Mouse (Mus musculus) stomach, embryonic 15.5 days (tissue): ENCODE results near the gene Slc7a6os. TPM values are rescaled to one million over a fixed set of nuclear protein-coding genes. Genes with fewer than 3 reads are reported as not detected.
A peak's percentile ranks its signal among the peaks of the same experiment; 100 is the strongest.
"Not testable (repeated sequence)": the region's sequence is repeated elsewhere in the genome, so short reads cannot be mapped to it uniquely, and the experiment has no call there.

Source experiments
- ATAC-seq: fragments of 200-750 bp; cut with Nextera tagmentation; 2 replicates; pipeline ENCODE4 v1.8.0; 2017; ENCODE audit warnings: low read depth, moderate number of reproducible peaks, moderate TSS enrichment; ENCODE audit not compliant: insufficient read depth, low FRiP score
- H3K27ac ChIP-seq: fragments of 300-500 bp; sonication (generic); 2 replicates; pipeline ENCODE4 v1.5.1; 2015; ENCODE audit warnings: mild to moderate bottlenecking, inconsistent platforms
- H3K27me3 ChIP-seq: fragments of 300-500 bp; sonication (generic); replicated peaks from 2 replicates; pipeline ENCODE4 v1.6.1; 2015; ENCODE audit warnings: inconsistent platforms
- H3K36me3 ChIP-seq: fragments of 300-500 bp; sonication (generic); 2 replicates; pipeline ENCODE4 v1.6.1; 2015; ENCODE audit warnings: inconsistent platforms
- H3K4me1 ChIP-seq: fragments of 300-500 bp; sonication (generic); 2 replicates; pipeline ENCODE4 v1.6.1; 2015; ENCODE audit warnings: inconsistent platforms
- H3K4me2 ChIP-seq: fragments of 300-500 bp; sonication (generic); 2 replicates; pipeline ENCODE4 v1.6.1; 2015; ENCODE audit warnings: mild to moderate bottlenecking, inconsistent platforms
- H3K4me3 ChIP-seq: fragments of 300-500 bp; sonication (generic); replicated peaks from 2 replicates; pipeline ENCODE4 v1.5.1; 2015; ENCODE audit warnings: inconsistent platforms
- H3K9ac ChIP-seq: fragments of 300-500 bp; sonication (generic); 2 replicates; pipeline ENCODE4 v1.6.1; 2015; ENCODE audit warnings: inconsistent platforms
- H3K9me3 ChIP-seq: fragments of 300-500 bp; sonication (generic); 2 replicates; pipeline ENCODE4 v1.6.1; 2016; ENCODE audit warnings: inconsistent platforms
- WGBS: fragments of 180-500 bp; shearing (Covaris S2); methylation state at CpG from one replicate; pipeline ENCODE4 v1.1.7; 2015; 5-methylcytosine and 5-hydroxymethylcytosine counted together
- polyA plus RNA-seq: library from polyadenylated mRNA; unstranded; fragments of >200 nt; fragmentation: Nextera tagmentation; extraction: Ambion mirVana; gene quantifications from 2 replicates; pipeline ENCODE4 v1.2.1, GENCODE M21; 2015

The Slc7a6os gene
- polyA plus RNA-seq, 1 experiment from 2014 or later, result 32.0 TPM

DNA sequence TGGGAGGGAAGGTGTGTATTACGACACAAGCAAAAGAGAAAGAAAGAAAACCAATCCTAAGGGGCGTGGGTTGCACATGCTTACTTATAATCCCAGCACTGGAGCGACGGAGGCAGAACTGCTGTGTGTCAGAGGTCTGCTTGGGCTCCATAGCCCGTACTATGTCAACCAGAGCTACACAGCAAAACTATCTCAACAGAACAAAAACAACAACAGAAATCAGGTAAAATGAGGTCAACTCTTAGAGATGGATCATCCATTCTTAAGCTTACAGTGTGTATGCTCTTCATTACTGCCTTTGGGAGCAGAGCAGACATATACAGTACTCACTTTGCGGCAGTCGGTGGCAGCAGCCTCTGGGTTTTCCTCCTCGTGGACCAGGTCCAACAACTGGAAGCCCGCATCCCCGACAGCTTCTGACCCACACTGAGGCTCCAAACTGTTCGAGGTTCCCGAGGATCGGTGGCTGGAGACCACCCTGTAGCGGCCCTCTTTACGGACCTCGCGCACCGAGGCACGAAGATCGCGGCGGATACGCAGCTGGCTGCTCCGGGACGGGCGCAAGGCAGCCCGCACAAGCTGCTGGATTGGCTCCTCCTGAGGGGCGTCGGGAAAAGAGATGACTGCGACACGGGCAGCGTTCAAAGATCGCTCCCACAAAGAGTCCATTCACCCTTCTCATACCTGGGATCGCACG is 552 bp downstream of the Slc7a6os start:
- WGBS, result under 1% methylated on average over 35 of the region's 35 CpGs

GRCm38 (mm10) chr8:106199596-106199995 is 11.1 kb downstream of the Slc7a6os start:
- peaks cover 45% of the 10 kb centered on the region for H3K36me3 ChIP-seq
- H3K27me3 ChIP-seq, H3K9me3 ChIP-seq, H3K4me3 ChIP-seq, H3K4me1 ChIP-seq, ATAC-seq, H3K27ac ChIP-seq, H3K4me2 ChIP-seq, H3K9ac ChIP-seq: not testable (repeated sequence)
- 75% methylated on average over 3 of the region's 3 CpGs for WGBS

More for the DNA sequence above, 552 bp downstream of the Slc7a6os start:
- Histone ChIP-seq H3K4me1 (peaks cover 12% of the 10 kb centered on the region; the same call in 1 of the 2 replicates), H3K9ac (peak overlapping the region; percentile 93), H3K9me3 (no peaks in the 10 kb centered on the region), H3K27me3 (no peaks in the 10 kb centered on the region), H3K27ac (peak overlapping the region; percentile 96), H3K4me3 (peak overlapping the region; percentile 95), H3K36me3 (peaks cover 14% of the 10 kb centered on the region; the same call in 1 of the 2 replicates), H3K4me2 (peak overlapping the region; percentile 78)
- peak; percentile 65 for ATAC-seq

DNA sequence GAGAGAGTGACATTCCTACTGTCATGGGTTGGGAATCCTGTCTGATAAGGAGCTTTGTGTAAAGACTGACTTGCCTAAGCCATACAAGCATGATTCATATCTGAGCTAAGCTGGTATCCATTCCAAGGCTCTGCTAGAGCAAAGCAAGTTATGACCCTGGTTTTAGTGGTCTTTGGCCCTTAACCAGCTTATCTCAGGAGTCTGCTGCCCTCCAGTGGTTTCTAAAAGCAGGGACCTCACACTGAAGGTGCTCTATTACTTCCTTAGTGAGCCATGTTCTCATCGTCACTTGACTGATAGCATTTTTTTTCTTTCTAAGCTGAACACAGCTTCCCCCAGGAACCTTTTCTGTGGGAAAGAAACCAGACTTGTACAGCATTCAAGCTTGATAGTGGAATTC is 12.0 kb downstream of the Slc7a6os start:
- ATAC-seq, result no peak
- Histone ChIP-seq H3K9me3 (no peaks in the 10 kb centered on the region), H3K36me3 (peaks cover 40% of the 10 kb centered on the region), H3K4me3 (no peak overlapping the region), H3K4me2 (no peak overlapping the region), H3K27me3 (no peaks in the 10 kb centered on the region), H3K4me1 (no peaks in the 10 kb centered on the region), H3K9ac (no peak overlapping the region), H3K27ac (no peak overlapping the region)
- 9% methylated on average over 1 of the region's 1 CpGs for WGBS

DNA sequence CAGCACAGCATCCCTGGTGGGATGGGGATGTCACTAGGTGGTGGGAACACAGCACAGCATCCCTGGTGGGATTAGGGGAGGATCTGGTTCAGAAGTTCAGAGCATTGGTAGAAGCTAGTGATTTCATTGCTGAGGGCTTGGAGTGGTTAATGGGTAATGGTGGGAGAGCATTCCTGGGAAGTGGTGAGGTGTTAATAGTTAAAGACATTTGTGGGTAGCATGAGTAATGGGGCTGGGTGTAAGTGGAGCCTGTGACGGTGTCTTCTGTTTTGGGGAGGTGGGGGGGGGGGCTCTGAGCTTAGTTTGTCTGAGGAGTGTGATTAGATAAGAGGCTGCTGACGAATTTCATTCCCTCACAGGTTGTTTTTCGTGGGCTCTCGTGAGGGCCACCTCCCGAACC is 16.7 kb downstream of the Slc7a6os start:
- no peak for ATAC-seq
- H3K27me3 ChIP-seq, result no peaks in the 10 kb centered on the region
- H3K27ac ChIP-seq, result no peak overlapping the region
- H3K4me1 ChIP-seq, result no peaks in the 10 kb centered on the region
- no peak overlapping the region for H3K9ac ChIP-seq
- peaks cover 30% of the 10 kb centered on the region for H3K36me3 ChIP-seq
- H3K4me2 ChIP-seq, result no peak overlapping the region
- H3K9me3 ChIP-seq, result no peaks in the 10 kb centered on the region
- H3K4me3 ChIP-seq, result no peak overlapping the region
- 74% methylated on average over 5 of the region's 5 CpGs for WGBS

DNA sequence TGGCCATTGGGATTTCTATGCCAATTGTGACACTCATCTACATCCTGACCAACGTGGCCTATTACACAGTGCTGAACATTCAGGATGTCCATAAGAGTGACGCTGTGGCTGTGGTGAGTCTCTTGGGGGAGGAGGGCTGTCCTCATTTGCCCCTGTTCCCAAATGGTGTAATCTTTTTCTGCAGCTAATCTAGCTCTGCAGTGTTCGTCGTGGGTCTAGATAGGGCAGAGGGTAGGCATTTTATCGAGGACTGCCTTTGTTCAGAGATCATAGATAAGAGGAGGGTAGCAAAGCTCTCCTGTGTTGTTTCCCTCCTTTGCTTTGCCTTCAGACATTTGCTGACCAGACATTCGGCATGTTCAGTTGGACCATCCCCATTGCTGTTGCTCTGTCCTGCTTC is 17.6 kb downstream of the Slc7a6os start:
- no peaks in the 10 kb centered on the region for H3K9me3 ChIP-seq
- no peak overlapping the region for H3K9ac ChIP-seq
- peaks cover 26% of the 10 kb centered on the region for H3K36me3 ChIP-seq
- no peaks in the 10 kb centered on the region for H3K27me3 ChIP-seq
- ATAC-seq, result no peak
- no peak overlapping the region for H3K27ac ChIP-seq
- 80% methylated on average over 6 of the region's 6 CpGs for WGBS
- no peaks in the 10 kb centered on the region for H3K4me1 ChIP-seq
- no peak overlapping the region for H3K4me2 ChIP-seq
- no peak overlapping the region for H3K4me3 ChIP-seq

- H3K9ac ChIP-seq, result no peak overlapping the region
- ATAC-seq, result peak; percentile 60; the same call in 1 of the 2 replicates
- H3K27me3 ChIP-seq, result no peaks in the 10 kb centered on the region
- H3K27ac ChIP-seq, result no peak overlapping the region
- no peaks in the 10 kb centered on the region for H3K4me1 ChIP-seq
- no peak overlapping the region for H3K4me3 ChIP-seq
- H3K36me3 ChIP-seq, result peaks cover 19% of the 10 kb centered on the region
- WGBS, result 59% methylated on average over 5 of the region's 5 CpGs
- no peak overlapping the region for H3K4me2 ChIP-seq
- no peaks in the 10 kb centered on the region for H3K9me3 ChIP-seq
These were observed 19.1 kb downstream of the Slc7a6os start for GRCm38 (mm10) chr8:106191639-106192038.

DNA sequence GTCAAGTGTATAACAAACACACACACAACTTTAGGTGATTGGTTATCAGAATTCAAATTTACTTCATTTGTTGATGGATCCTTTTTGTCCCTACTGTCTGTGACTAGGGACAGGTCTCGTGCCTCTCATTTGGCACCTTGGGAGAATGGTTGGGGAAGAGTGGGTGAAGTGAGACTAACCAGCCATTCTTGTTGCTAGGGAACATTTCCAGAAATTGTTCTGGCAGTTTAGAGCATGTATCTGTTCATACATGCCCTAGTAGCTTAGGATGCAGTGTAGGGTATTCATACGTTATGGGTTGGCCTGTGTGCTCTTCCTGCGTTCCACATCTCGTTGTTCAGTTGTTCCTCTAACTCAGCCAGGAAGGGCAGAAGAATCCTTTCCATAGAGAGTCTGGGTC is 21.6 kb downstream of the Slc7a6os start:
- no peaks in the 10 kb centered on the region for H3K27me3 ChIP-seq
- no peak overlapping the region for H3K4me3 ChIP-seq
- 87% methylated on average over 4 of the region's 4 CpGs for WGBS
- no peak overlapping the region for H3K9ac ChIP-seq
- ATAC-seq, result no peak
- H3K9me3 ChIP-seq, result no peaks in the 10 kb centered on the region
- no peaks in the 10 kb centered on the region for H3K4me1 ChIP-seq
- peaks cover 17% of the 10 kb centered on the region for H3K36me3 ChIP-seq
- no peak overlapping the region for H3K27ac ChIP-seq
- no peak overlapping the region for H3K4me2 ChIP-seq

GRCm38 (mm10) chr8:106186394-106186793 is 24.3 kb downstream of the Slc7a6os start:
- no peaks in the 10 kb centered on the region for H3K4me1 ChIP-seq
- H3K9me3 ChIP-seq, result no peaks in the 10 kb centered on the region
- H3K4me3 ChIP-seq, result no peak overlapping the region
- no peak overlapping the region for H3K9ac ChIP-seq
- no peak overlapping the region for H3K4me2 ChIP-seq
- ATAC-seq, result no peak
- 94% methylated on average over 3 of the region's 3 CpGs for WGBS
- H3K36me3 ChIP-seq, result peaks cover 10% of the 10 kb centered on the region; the same call in 1 of the 2 replicates
- H3K27ac ChIP-seq, result no peak overlapping the region
- H3K27me3 ChIP-seq, result no peaks in the 10 kb centered on the region

- no peaks in the 10 kb centered on the region for H3K9me3 ChIP-seq
- H3K4me2 ChIP-seq, result no peak overlapping the region
- H3K4me1 ChIP-seq, result no peaks in the 10 kb centered on the region
- peaks cover 6% of the 10 kb centered on the region; the same call in 1 of the 2 replicates for H3K36me3 ChIP-seq
- no peak overlapping the region for H3K9ac ChIP-seq
- no peak overlapping the region for H3K4me3 ChIP-seq
- no peak for ATAC-seq
- H3K27ac ChIP-seq, result no peak overlapping the region
- WGBS, result 85% methylated on average over 8 of the region's 8 CpGs
- H3K27me3 ChIP-seq, result no peaks in the 10 kb centered on the region
These were observed 25.0 kb downstream of the Slc7a6os start for GRCm38 (mm10) chr8:106185628-106186270.

DNA sequence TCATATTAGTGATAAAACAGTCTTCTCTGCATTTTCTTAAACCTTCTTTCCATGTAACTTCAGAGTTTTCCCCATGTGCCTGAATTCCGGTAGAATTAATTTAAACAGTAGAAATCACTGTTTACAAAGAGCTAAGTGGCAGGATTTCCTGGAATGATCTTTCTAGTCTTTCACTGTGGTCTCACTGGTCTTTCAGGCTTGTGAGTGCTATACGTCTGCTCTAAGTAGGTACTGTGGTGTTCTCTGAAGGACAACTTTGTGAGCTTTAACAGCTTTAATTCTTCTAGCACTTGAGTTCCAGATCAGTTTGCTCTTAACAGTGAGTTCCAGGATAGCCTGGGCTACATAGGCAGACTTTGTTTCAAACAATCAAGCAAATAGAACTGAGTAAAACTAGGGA is 32.3 kb downstream of the Slc7a6os start:
- Histone ChIP-seq H3K4me1 (peaks cover 8% of the 10 kb centered on the region; the same call in 1 of the 2 replicates), H3K27me3 (no peaks in the 10 kb centered on the region), H3K36me3 (peaks cover 3% of the 10 kb centered on the region; the same call in 1 of the 2 replicates), H3K9ac (no peak overlapping the region), H3K9me3 (no peaks in the 10 kb centered on the region), H3K4me2 (no peak overlapping the region), H3K27ac (no peak overlapping the region), H3K4me3 (no peak overlapping the region)
- 29% methylated on average over 2 of the region's 2 CpGs for WGBS
- no peak for ATAC-seq

GRCm38 (mm10) chr8:106177594-106177993 is 33.1 kb downstream of the Slc7a6os start:
- no peak overlapping the region for H3K4me3 ChIP-seq
- no peak overlapping the region for H3K27ac ChIP-seq
- H3K9me3 ChIP-seq, result no peaks in the 10 kb centered on the region
- ATAC-seq, result no peak
- peaks cover 8% of the 10 kb centered on the region; the same call in 1 of the 2 replicates for H3K4me1 ChIP-seq
- WGBS, result 49% methylated on average over 1 of the region's 1 CpGs
- no peak overlapping the region for H3K9ac ChIP-seq
- peaks cover 3% of the 10 kb centered on the region; the same call in 1 of the 2 replicates for H3K36me3 ChIP-seq
- H3K4me2 ChIP-seq, result no peak overlapping the region
- no peaks in the 10 kb centered on the region for H3K27me3 ChIP-seq

DNA sequence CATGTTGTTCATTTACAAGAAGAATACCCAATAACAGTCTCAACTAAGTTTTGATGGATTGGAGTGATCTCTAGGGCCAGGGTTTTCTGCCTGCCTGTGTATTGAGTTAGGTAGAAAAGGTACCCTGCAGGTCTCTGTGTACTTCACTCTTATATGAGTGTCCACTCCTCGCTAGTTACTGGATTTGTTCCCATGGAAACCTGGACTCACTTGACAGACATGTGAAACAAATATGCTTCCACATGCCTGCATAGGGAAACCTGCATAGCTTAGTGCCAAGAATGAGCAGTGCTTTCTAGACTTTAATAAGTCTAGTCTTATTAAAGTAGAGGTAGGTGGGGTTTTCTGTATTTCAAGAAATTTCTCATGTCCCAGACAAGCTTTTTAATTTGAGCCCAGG is 33.8 kb downstream of the Slc7a6os start:
- 14% methylated on average over 1 of the region's 1 CpGs for WGBS
- H3K36me3 ChIP-seq, result peaks cover 1% of the 10 kb centered on the region; the same call in 1 of the 2 replicates
- no peak for ATAC-seq

More for the DNA sequence above, 33.8 kb downstream of the Slc7a6os start:
- Histone ChIP-seq H3K4me2 (no peak overlapping the region), H3K27me3 (no peaks in the 10 kb centered on the region), H3K27ac (no peak overlapping the region), H3K4me3 (no peak overlapping the region), H3K9ac (no peak overlapping the region), H3K9me3 (no peaks in the 10 kb centered on the region), H3K4me1 (peaks cover 8% of the 10 kb centered on the region; the same call in 1 of the 2 replicates)
